Mouse (Mus musculus) hindbrain, embryonic 10.5 days (tissue): ENCODE data around the gene Smchd1. TPM values are rescaled to one million over a fixed set of nuclear protein-coding genes. Genes with fewer than 3 reads are reported as not detected.
A peak's percentile ranks its signal among the peaks of the same experiment; 100 is the strongest.
"Not testable (repeated sequence)": the region's sequence is repeated elsewhere in the genome, so short reads cannot be mapped to it uniquely, and the experiment has no call there.

Source experiments
- DNase-seq: peaks from one replicate; pipeline ENCODE4 v3.0.0-alpha.2; 2017; ENCODE audit warnings: low spot score
- H3K27ac ChIP-seq: fragments of 300-500 bp; sonication (generic); 2 replicates; pipeline ENCODE4 v1.5.1; 2016; ENCODE audit warnings: mild to moderate bottlenecking, moderate library complexity
- H3K27me3 ChIP-seq: fragments of 300-500 bp; sonication (generic); 2 replicates; pipeline ENCODE4 v1.6.1; 2016; ENCODE audit warnings: mild to moderate bottlenecking; ENCODE audit not compliant: poor library complexity, insufficient read depth, severe bottlenecking
- H3K36me3 ChIP-seq: fragments of 300-500 bp; sonication (generic); 2 replicates; pipeline ENCODE4 v1.6.1; 2016; ENCODE audit warnings: mild to moderate bottlenecking, moderate library complexity
- H3K4me1 ChIP-seq: fragments of 300-500 bp; sonication (generic); replicated peaks from 2 replicates; pipeline ENCODE4 v1.6.1; 2016; ENCODE audit warnings: mild to moderate bottlenecking
- H3K4me3 ChIP-seq: fragments of 300-500 bp; sonication (generic); 2 replicates; pipeline ENCODE4 v1.5.1; 2016; ENCODE audit warnings: mild to moderate bottlenecking, moderate library complexity
- H3K9me3 ChIP-seq: fragments of 300-500 bp; sonication (generic); 2 replicates; pipeline ENCODE4 v1.6.1; 2016; ENCODE audit warnings: mild to moderate bottlenecking, moderate library complexity
- WGBS: fragments of 180-500 bp; shearing (Covaris S2); methylation state at CpG from one replicate; pipeline ENCODE4 v1.1.7; 2016; 5-methylcytosine and 5-hydroxymethylcytosine counted together
- polyA plus RNA-seq: library from polyadenylated mRNA; unstranded; fragments of >200 nt; fragmentation: Nextera tagmentation; extraction: Ambion mirVana; gene quantifications from 2 replicates; pipeline ENCODE4 v1.2.1, GENCODE M21; 2016

Smchd1 gene
- polyA plus RNA-seq, 1 experiment from 2014 or later: 50.7 TPM

- H3K36me3 ChIP-seq, DNase-seq, H3K27ac ChIP-seq, H3K9me3 ChIP-seq, H3K27me3 ChIP-seq, H3K4me3 ChIP-seq, H3K4me1 ChIP-seq: not testable (repeated sequence)
- WGBS: 89% methylated on average over 8 of the region's 8 CpGs
These were observed 154.4 kb downstream of the Smchd1 start for GRCm38 (mm10) chr17:71320731-71321130.

- H3K27me3 ChIP-seq: no peaks in the 10 kb centered on the region
- no peaks in the 10 kb centered on the region for H3K4me1 ChIP-seq
- no peaks in the 10 kb centered on the region for H3K9me3 ChIP-seq
- no peak overlapping the region for H3K4me3 ChIP-seq
- DNase-seq: no peak
- WGBS: 94% methylated on average over 3 of the region's 3 CpGs
- no peak overlapping the region for H3K27ac ChIP-seq
- no peaks in the 10 kb centered on the region for H3K36me3 ChIP-seq
These were observed 155.8 kb downstream of the Smchd1 start for GRCm38 (mm10) chr17:71319361-71319760.

- no peak overlapping the region for H3K4me3 ChIP-seq
- no peaks in the 10 kb centered on the region for H3K27me3 ChIP-seq
- H3K36me3 ChIP-seq: no peaks in the 10 kb centered on the region
- H3K27ac ChIP-seq: no peak overlapping the region
- H3K9me3 ChIP-seq: no peaks in the 10 kb centered on the region
- H3K4me1 ChIP-seq: no peaks in the 10 kb centered on the region; the same call in 1 of the 2 replicates
- WGBS: 95% methylated on average over 4 of the region's 4 CpGs
- DNase-seq: no peak
These were observed 157.6 kb downstream of the Smchd1 start for GRCm38 (mm10) chr17:71317571-71317970.

- Histone ChIP-seq H3K9me3 (no peaks in the 10 kb centered on the region), H3K4me3 (no peak overlapping the region), H3K36me3 (no peaks in the 10 kb centered on the region), H3K4me1 (peaks cover 24% of the 10 kb centered on the region), H3K27me3 (peaks cover 8% of the 10 kb centered on the region; the same call in 1 of the 2 replicates), H3K27ac (no peak overlapping the region)
- no peak for DNase-seq
- 82% methylated on average over 4 of the region's 4 CpGs for WGBS
These were observed 160.8 kb downstream of the Smchd1 start for GRCm38 (mm10) chr17:71314315-71314714.

- H3K4me1 ChIP-seq: peaks cover 34% of the 10 kb centered on the region
These were observed 163.6 kb downstream of the Smchd1 start, which contains the start of gene Emilin2 for GRCm38 (mm10) chr17:71311340-71312171. TSS of gene Emilin2 (minus strand) at chr17:71311978.

GRCm38 (mm10) chr17:71310486-71311339, 164.4 kb downstream of the Smchd1 start:
- WGBS: under 1% methylated on average over 63 of the region's 67 CpGs
- DNase-seq: peak; percentile 71
- Histone ChIP-seq H3K9me3 (no peaks in the 10 kb centered on the region), H3K4me3 (peak overlapping the region; percentile 85), H3K36me3 (0 out of 2 replicates have a peak, but pooled peaks cover 3% of the 10 kb centered on the region), H3K27ac (peak overlapping the region; percentile 92), H3K4me1 (peaks cover 34% of the 10 kb centered on the region), H3K27me3 (peaks cover 10% of the 10 kb centered on the region; the same call in 1 of the 2 replicates)

More at GRCm38 (mm10) chr17:71311340-71312171, 163.6 kb downstream of the Smchd1 start, which contains the start of gene Emilin2:
- Histone ChIP-seq H3K27me3 (peaks cover 10% of the 10 kb centered on the region; the same call in 1 of the 2 replicates), H3K9me3 (no peaks in the 10 kb centered on the region), H3K36me3 (no peaks in the 10 kb centered on the region), H3K4me3 (peak within 1 kb of the TSS; percentile 85), H3K27ac (peak within 1 kb of the TSS; percentile 92)
- WGBS: 8% methylated on average over 20 of the region's 20 CpGs
- peak; percentile 50 for DNase-seq

GRCm38 (mm10) chr17:71309711-71310485, 165.2 kb downstream of the Smchd1 start:
- peak overlapping the region; percentile 92 for H3K27ac ChIP-seq
- H3K36me3 ChIP-seq: 0 out of 2 replicates have a peak, but pooled peaks cover 8% of the 10 kb centered on the region
- H3K9me3 ChIP-seq: no peaks in the 10 kb centered on the region
- H3K27me3 ChIP-seq: peaks cover 10% of the 10 kb centered on the region; the same call in 1 of the 2 replicates
- peak; percentile 60 for DNase-seq
- peaks cover 34% of the 10 kb centered on the region for H3K4me1 ChIP-seq
- 4% methylated on average over 23 of the region's 23 CpGs for WGBS
- H3K4me3 ChIP-seq: peak overlapping the region; percentile 85

GRCm38 (mm10) chr17:71309141-71309540, 166.0 kb downstream of the Smchd1 start:
- Histone ChIP-seq H3K9me3 (no peaks in the 10 kb centered on the region), H3K4me1 (peaks cover 35% of the 10 kb centered on the region), H3K27me3 (peaks cover 10% of the 10 kb centered on the region; the same call in 1 of the 2 replicates), H3K27ac (peak overlapping the region; percentile 92), H3K4me3 (peak overlapping the region; percentile 85), H3K36me3 (0 out of 2 replicates have a peak, but pooled peaks cover 8% of the 10 kb centered on the region)
- peak; percentile 62 for DNase-seq
- 12% methylated on average over 14 of the region's 14 CpGs for WGBS

GRCm38 (mm10) chr17:71308296-71308695, 166.8 kb downstream of the Smchd1 start:
- peaks cover 10% of the 10 kb centered on the region; the same call in 1 of the 2 replicates for H3K27me3 ChIP-seq
- no peak overlapping the region for H3K27ac ChIP-seq
- peaks cover 10% of the 10 kb centered on the region; the same call in 1 of the 2 replicates for H3K36me3 ChIP-seq
- no peaks in the 10 kb centered on the region for H3K9me3 ChIP-seq
- no peak for DNase-seq
- WGBS: 91% methylated on average over 5 of the region's 5 CpGs
- no peak overlapping the region for H3K4me3 ChIP-seq
- H3K4me1 ChIP-seq: peaks cover 38% of the 10 kb centered on the region

GRCm38 (mm10) chr17:71307251-71307790, 167.8 kb downstream of the Smchd1 start:
- DNase-seq: no peak
- Histone ChIP-seq H3K36me3 (peaks cover 17% of the 10 kb centered on the region; the same call in 1 of the 2 replicates), H3K4me3 (no peak overlapping the region), H3K27ac (no peak overlapping the region), H3K4me1 (peaks cover 38% of the 10 kb centered on the region), H3K9me3 (no peaks in the 10 kb centered on the region), H3K27me3 (peaks cover 10% of the 10 kb centered on the region; the same call in 1 of the 2 replicates)
- 87% methylated on average over 10 of the region's 10 CpGs for WGBS

GRCm38 (mm10) chr17:71306716-71307115, 168.4 kb downstream of the Smchd1 start:
- Histone ChIP-seq H3K9me3 (no peaks in the 10 kb centered on the region), H3K4me1 (peaks cover 38% of the 10 kb centered on the region), H3K36me3 (peaks cover 23% of the 10 kb centered on the region; the same call in 1 of the 2 replicates), H3K27ac (no peak overlapping the region), H3K27me3 (peaks cover 7% of the 10 kb centered on the region; the same call in 1 of the 2 replicates), H3K4me3 (no peak overlapping the region)
- no peak for DNase-seq
- WGBS: 91% methylated on average over 4 of the region's 4 CpGs
